ENCODE assay signal across 8 mouse cellular contexts in the genomic region with DNA sequence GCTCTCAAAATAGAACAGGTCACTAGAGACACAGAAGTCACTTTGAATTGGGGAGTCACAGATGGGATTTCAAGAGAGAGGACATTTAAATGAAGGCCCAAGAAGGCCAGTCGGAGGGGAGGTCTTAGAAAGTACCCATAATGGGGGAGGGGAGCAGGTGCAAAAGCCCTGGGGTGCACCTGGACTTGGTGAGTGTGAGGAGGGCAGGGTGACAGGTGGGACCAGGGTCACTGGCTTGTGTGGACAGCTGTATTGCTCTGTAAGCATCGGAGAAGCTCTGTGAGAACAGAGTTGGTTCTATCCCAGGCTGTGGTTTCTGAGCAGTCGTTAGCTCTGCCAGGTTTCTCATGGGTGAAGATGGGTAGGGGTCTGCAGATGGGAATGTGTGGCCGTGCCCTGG. TPM values are rescaled to one million over a fixed set of nuclear protein-coding genes. Genes with fewer than 3 reads are reported as not detected.
A peak's percentile ranks its signal among the peaks of the same experiment; 100 is the strongest.
DNase-seq lines count a peak whose midpoint lies in the region; ATAC-seq lines count a peak whose summit lies in the region.

No protein-coding gene starts in this region.

- no peak overlapping the region for H3K9ac ChIP-seq in intestine, embryonic 16.5 days (ENCODE audit: low read depth, low read length)
- H3K9ac ChIP-seq in intestine, embryonic 15.5 days = no peak overlapping the region
- H3K9ac ChIP-seq in embryonic facial prominence, embryonic 13.5 days = no peak overlapping the region
- no peak overlapping the region for H3K9ac ChIP-seq in hindbrain, embryonic 14.5 days
- no peak overlapping the region for H3K9ac ChIP-seq in midbrain, embryonic 15.5 days

- peak overlapping the region; percentile 67; the same call in 1 of the 2 replicates for H3K27ac ChIP-seq in intestine, embryonic 16.5 days (ENCODE audit: low read length)
- no peak overlapping the region for H3K27ac ChIP-seq in intestine, embryonic 15.5 days
- H3K27ac ChIP-seq in embryonic facial prominence, embryonic 13.5 days = peak overlapping the region; percentile 60; the same call in 1 of the 2 replicates
- peak overlapping the region; percentile 98 for H3K27ac ChIP-seq in hindbrain, embryonic 14.5 days
- H3K27ac ChIP-seq in midbrain, embryonic 15.5 days = peak overlapping the region; percentile 95

- no peak overlapping the region for H3K4me2 ChIP-seq in intestine, embryonic 16.5 days (ENCODE audit: low read depth, low read length)
- H3K4me2 ChIP-seq in intestine, embryonic 15.5 days (replicated peaks) = no peak overlapping the region
- H3K4me2 ChIP-seq in embryonic facial prominence, embryonic 13.5 days = no peak overlapping the region
- H3K4me2 ChIP-seq in hindbrain, embryonic 14.5 days (replicated peaks) = no peak overlapping the region
- H3K4me2 ChIP-seq in midbrain, embryonic 15.5 days = no peak overlapping the region

- intact Hi-C loops in left cerebral cortex, postnatal 14 days (cut with DNase I) = no loop called here

- no peaks in the 10 kb centered on the region for H3K27me3 ChIP-seq in intestine, embryonic 16.5 days (replicated peaks; ENCODE audit: control insufficient read depth, insufficient read depth, low read length)
- H3K27me3 ChIP-seq in intestine, embryonic 15.5 days (replicated peaks) = no peaks in the 10 kb centered on the region
- no peaks in the 10 kb centered on the region for H3K27me3 ChIP-seq in embryonic facial prominence, embryonic 13.5 days
- H3K27me3 ChIP-seq in hindbrain, embryonic 14.5 days (ENCODE audit: control insufficient read depth, insufficient read depth, low read length) = no peaks in the 10 kb centered on the region
- no peaks in the 10 kb centered on the region for H3K27me3 ChIP-seq in midbrain, embryonic 15.5 days (replicated peaks)

- WGBS in intestine, embryonic 16.5 days = 84% methylated on average over 4 of the region's 4 CpGs
- 83% methylated on average over 4 of the region's 4 CpGs for WGBS in intestine, embryonic 15.5 days
- WGBS in embryonic facial prominence, embryonic 13.5 days = 76% methylated on average over 4 of the region's 4 CpGs
- WGBS in hindbrain, embryonic 14.5 days = 72% methylated on average over 4 of the region's 4 CpGs
- 70% methylated on average over 4 of the region's 4 CpGs for WGBS in midbrain, embryonic 15.5 days

- H3K4me1 ChIP-seq in intestine, embryonic 16.5 days (ENCODE audit: control insufficient read depth, insufficient read depth, low read length) = peaks cover 37% of the 10 kb centered on the region
- peaks cover 43% of the 10 kb centered on the region for H3K4me1 ChIP-seq in intestine, embryonic 15.5 days (replicated peaks)
- H3K4me1 ChIP-seq in embryonic facial prominence, embryonic 13.5 days = peaks cover 43% of the 10 kb centered on the region
- H3K4me1 ChIP-seq in hindbrain, embryonic 14.5 days (replicated peaks; ENCODE audit: control insufficient read depth, insufficient read depth, low read length) = peaks cover 36% of the 10 kb centered on the region
- H3K4me1 ChIP-seq in midbrain, embryonic 15.5 days = peaks cover 54% of the 10 kb centered on the region

- no peak overlapping the region for H3K4me3 ChIP-seq in intestine, embryonic 16.5 days (ENCODE audit: low read length)
- H3K4me3 ChIP-seq in intestine, embryonic 15.5 days (replicated peaks) = no peak overlapping the region
- no peak overlapping the region for H3K4me3 ChIP-seq in embryonic facial prominence, embryonic 13.5 days
- no peak overlapping the region for H3K4me3 ChIP-seq in hindbrain, embryonic 14.5 days (replicated peaks; ENCODE audit: low read length)
- no peak overlapping the region for H3K4me3 ChIP-seq in midbrain, embryonic 15.5 days

- H3K9me3 ChIP-seq in intestine, embryonic 16.5 days (ENCODE audit: control insufficient read depth, low read length) = no peaks in the 10 kb centered on the region
- no peaks in the 10 kb centered on the region for H3K9me3 ChIP-seq in intestine, embryonic 15.5 days
- H3K9me3 ChIP-seq in embryonic facial prominence, embryonic 13.5 days = no peaks in the 10 kb centered on the region
- H3K9me3 ChIP-seq in hindbrain, embryonic 14.5 days (ENCODE audit: control insufficient read depth, low read length) = no peaks in the 10 kb centered on the region
- no peaks in the 10 kb centered on the region for H3K9me3 ChIP-seq in midbrain, embryonic 15.5 days

- no peaks in the 10 kb centered on the region for H3K36me3 ChIP-seq in intestine, embryonic 16.5 days (ENCODE audit: control insufficient read depth, insufficient read depth, low read length)
- H3K36me3 ChIP-seq in intestine, embryonic 15.5 days = no peaks in the 10 kb centered on the region
- H3K36me3 ChIP-seq in embryonic facial prominence, embryonic 13.5 days = no peaks in the 10 kb centered on the region
- H3K36me3 ChIP-seq in hindbrain, embryonic 14.5 days (replicated peaks; ENCODE audit: control insufficient read depth, insufficient read depth) = no peaks in the 10 kb centered on the region
- no peaks in the 10 kb centered on the region for H3K36me3 ChIP-seq in midbrain, embryonic 15.5 days (replicated peaks)

- no peak for ATAC-seq in intestine, embryonic 16.5 days
- no peak for ATAC-seq in intestine, embryonic 15.5 days
- no peak for ATAC-seq in embryonic facial prominence, embryonic 13.5 days (ENCODE audit: insufficient number of reproducible peaks, insufficient read depth, low FRiP score, low TSS enrichment, low read depth)
- ATAC-seq in hindbrain, embryonic 14.5 days (ENCODE audit: low FRiP score) = no peak
- ATAC-seq in midbrain, embryonic 15.5 days (replicated peaks) = no peak

- DNase-seq in hindbrain, embryonic 14.5 days (ENCODE audit: low spot score) = no peak
- DNase-seq in left cerebral cortex, postnatal 14 days (ENCODE audit: low spot score in 2 of 2) = no peak
- DNase-seq in gastrocnemius, postnatal 10 days = no peak
- no peak for DNase-seq in testis, postnatal 10 days (ENCODE audit: low spot score)

RNA-seq across cellular contexts. Expression of gene Adgrg1, which starts 17.5 kb away (rescaled TPM):
- polyA plus RNA-seq in intestine, embryonic 16.5 days (2015; fragmentation: Nextera tagmentation; extraction: Ambion mirVana) = 24.4 and 26.8 TPM in 2 replicates
- 22.4 and 23.8 TPM in 2 replicates for polyA plus RNA-seq in intestine, embryonic 15.5 days (2015; fragmentation: Nextera tagmentation; extraction: Ambion mirVana)
- 18.4 and 19.8 TPM in 2 replicates for polyA plus RNA-seq in embryonic facial prominence, embryonic 13.5 days (2015; fragmentation: Nextera tagmentation; extraction: Ambion mirVana)
- polyA plus RNA-seq in hindbrain, embryonic 14.5 days (2014; fragmentation: Nextera tagmentation; extraction: Ambion mirVana) = 115 and 123 TPM in 2 replicates
- 147 and 156 TPM in 2 replicates for polyA plus RNA-seq in midbrain, embryonic 15.5 days (2015; fragmentation: Nextera tagmentation; extraction: Ambion mirVana)
- 100 to 1,000 TPM in 1 of 2 experiments, 10 to 100 TPM in 1; 93.3 to 110 TPM for total RNA-seq in left cerebral cortex, postnatal 14 days (2021)
- total RNA-seq in gastrocnemius, postnatal 10 days (2021) = 10 to 100 TPM; 15.6 to 18.0 TPM

RNA-seq across cellular contexts. Expression of gene Adgrg3, which starts 25.5 kb away (rescaled TPM):
- polyA plus RNA-seq in intestine, embryonic 16.5 days (2015; fragmentation: Nextera tagmentation; extraction: Ambion mirVana) = 3.0 and 3.6 TPM in 2 replicates
- polyA plus RNA-seq in intestine, embryonic 15.5 days (2015; fragmentation: Nextera tagmentation; extraction: Ambion mirVana) = 3.4 and 3.5 TPM in 2 replicates
- polyA plus RNA-seq in embryonic facial prominence, embryonic 13.5 days (2015; fragmentation: Nextera tagmentation; extraction: Ambion mirVana) = 2.1 and 2.8 TPM in 2 replicates
- 1.1 and 1.2 TPM in 2 replicates for polyA plus RNA-seq in hindbrain, embryonic 14.5 days (2014; fragmentation: Nextera tagmentation; extraction: Ambion mirVana)
- polyA plus RNA-seq in midbrain, embryonic 15.5 days (2015; fragmentation: Nextera tagmentation; extraction: Ambion mirVana) = 0.88 and 1.3 TPM in 2 replicates
- total RNA-seq in left cerebral cortex, postnatal 14 days (2021) = under 1 TPM; 0.68 to 0.89 TPM
- total RNA-seq in gastrocnemius, postnatal 10 days (2021) = 1 to 10 TPM in 1 of 2 experiments, under 1 TPM in 1; 0.80 to 1.2 TPM
